Mouse (Mus musculus) liver, embryonic 14.5 days (tissue): Measurements from ENCODE around the gene Psors1c2. TPM values are rescaled to one million over a fixed set of nuclear protein-coding genes. Genes with fewer than 3 reads are reported as not detected.

Experiments
- ATAC-seq: fragments of 200-750 bp; cut with Nextera tagmentation; 2 replicates; pipeline ENCODE4 v1.8.0; 2017; ENCODE audit warnings: moderate number of reproducible peaks, mild to moderate bottlenecking, moderate library complexity; ENCODE audit not compliant: insufficient read depth
- DNase-seq, 3 experiments: peaks; one replicate each; pipeline ENCODE4 v3.0.0-alpha.2; 2012 to 2013; ENCODE audit warnings: low read depth in 3 of 3, low spot score in 3 of 3
- H3K27ac ChIP-seq: fragments of 300-500 bp; sonication (generic); 2 replicates; pipeline ENCODE4 v1.5.1; 2014; ENCODE audit warnings: moderate library complexity, mild to moderate bottlenecking, control low read depth, inconsistent platforms
- H3K27me3 ChIP-seq: fragments of 300-500 bp; sonication (generic); 2 replicates; pipeline ENCODE4 v1.6.1; 2014; ENCODE audit warnings: mild to moderate bottlenecking, low read length, moderate library complexity; ENCODE audit not compliant: control insufficient read depth, insufficient read depth
- H3K36me3 ChIP-seq: fragments of 300-500 bp; sonication (generic); replicated peaks from 2 replicates; pipeline ENCODE4 v1.6.1; 2014; ENCODE audit warnings: low read depth; ENCODE audit not compliant: control insufficient read depth, insufficient read depth
- H3K4me1 ChIP-seq, 2 experiments: fragments of 200-500 bp in 1 of 2; fragments of 300-500 bp in 1 of 2; sonication (generic) in 1 of 2; replicated peaks; 2 replicates each; pipeline ENCODE4 v1.6.1; 2012 to 2014; ENCODE audit warnings: antibody characterized with exemption in 1 of 2, inconsistent platforms in 1 of 2, low read length in 1 of 2; ENCODE audit not compliant: control insufficient read depth in 2 of 2, insufficient read depth in 2 of 2
- H3K4me2 ChIP-seq: fragments of 300-500 bp; sonication (generic); 2 replicates; pipeline ENCODE4 v1.6.1; 2014; ENCODE audit warnings: low read depth, mild to moderate bottlenecking, control low read depth, moderate library complexity
- H3K4me3 ChIP-seq, 2 experiments: fragments of 200-500 bp in 1 of 2; fragments of 300-500 bp in 1 of 2; sonication (generic) in 1 of 2; 2 replicates each; pipeline ENCODE4 v1.5.1; 2012 to 2014; ENCODE audit warnings: low read depth in 2 of 2, low read length in 2 of 2, mild to moderate bottlenecking in 2 of 2, control low read depth in 1 of 2, inconsistent platforms in 1 of 2, moderate library complexity in 1 of 2; ENCODE audit not compliant: insufficient read depth in 1 of 2
- H3K9ac ChIP-seq: fragments of 300-500 bp; sonication (generic); replicated peaks from 2 replicates; pipeline ENCODE4 v1.6.1; 2014; ENCODE audit warnings: mild to moderate bottlenecking, control low read depth, moderate library complexity
- H3K9me3 ChIP-seq: fragments of 300-500 bp; sonication (generic); 2 replicates; pipeline ENCODE4 v1.6.1; 2016; ENCODE audit warnings: low read length, mixed read lengths; ENCODE audit not compliant: control insufficient read depth
- CTCF ChIP-seq: IDR thresholded peaks from 2 replicates; pipeline ENCODE4 v1.5.1; 2016; ENCODE audit warnings: antibody characterized with exemption, low read depth, control low read depth
- EP300 ChIP-seq: IDR thresholded peaks from 2 replicates; pipeline ENCODE4 v1.6.1; 2016; ENCODE audit warnings: antibody characterized with exemption, low read depth
- WGBS: fragments of 180-500 bp; shearing (Covaris S2); extraction: QIAGEN DNeasy Blood & Tissue Kit; methylation state at CpG from one replicate; pipeline ENCODE4 v1.1.7; 2014; ENCODE audit not compliant: insufficient replicate concordance; 5-methylcytosine and 5-hydroxymethylcytosine counted together
- polyA plus RNA-seq, 2 experiments: library from polyadenylated mRNA; depleted of rRNA in 1 of 2; stranded (reverse) in 1 of 2; unstranded in 1 of 2; fragments of >200 nt; fragmentation: Nextera tagmentation in 1 of 2; extraction: Ambion mirVana in 1 of 2; gene quantifications; 2 replicates each; pipeline versions ENCODE4 v1.2.1 to v1.2.3; 2012 to 2014

Gene Psors1c2
- polyA plus RNA-seq, 2 experiments: 0.09 TPM; not detected in 1

DNA sequence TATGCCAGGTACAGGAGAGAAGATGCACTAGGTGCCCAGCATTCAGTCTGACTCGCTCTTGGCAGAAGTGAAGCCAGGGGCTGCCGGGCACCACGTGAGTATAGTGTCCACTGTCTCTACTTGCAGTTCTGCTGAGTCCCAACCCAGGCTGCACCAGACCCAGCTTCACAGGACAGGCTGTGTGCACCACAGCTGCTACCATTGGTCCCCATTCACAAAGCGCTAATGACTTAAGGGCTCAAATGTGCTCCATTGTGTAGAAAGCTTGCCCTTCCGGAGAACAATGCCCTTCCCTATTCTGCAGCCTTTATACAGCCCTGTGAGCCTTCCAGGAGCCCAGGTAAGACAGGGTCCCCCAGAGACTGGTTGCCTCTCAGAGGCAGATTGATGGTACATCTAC is 42.7 kb upstream of the Psors1c2 start:
- H3K9ac ChIP-seq: no peak overlapping the region
- DNase-seq: no peak
- TF ChIP-seq CTCF (no peak), EP300 (no peak)
- H3K27ac ChIP-seq: no peak overlapping the region
- H3K36me3 ChIP-seq: no peaks in the 10 kb centered on the region
- H3K27me3 ChIP-seq: no peaks in the 10 kb centered on the region
- H3K4me3 ChIP-seq: no peak overlapping the region
- no peak for ATAC-seq
- 0 out of 4 replicates have a peak, but pooled peaks cover 0 to 2% of the 10 kb centered on the region in 2 experiments for H3K4me1 ChIP-seq
- no peak overlapping the region for H3K4me2 ChIP-seq
- H3K9me3 ChIP-seq: no peaks in the 10 kb centered on the region
- WGBS: 56% methylated on average over 5 of the region's 5 CpGs

DNA sequence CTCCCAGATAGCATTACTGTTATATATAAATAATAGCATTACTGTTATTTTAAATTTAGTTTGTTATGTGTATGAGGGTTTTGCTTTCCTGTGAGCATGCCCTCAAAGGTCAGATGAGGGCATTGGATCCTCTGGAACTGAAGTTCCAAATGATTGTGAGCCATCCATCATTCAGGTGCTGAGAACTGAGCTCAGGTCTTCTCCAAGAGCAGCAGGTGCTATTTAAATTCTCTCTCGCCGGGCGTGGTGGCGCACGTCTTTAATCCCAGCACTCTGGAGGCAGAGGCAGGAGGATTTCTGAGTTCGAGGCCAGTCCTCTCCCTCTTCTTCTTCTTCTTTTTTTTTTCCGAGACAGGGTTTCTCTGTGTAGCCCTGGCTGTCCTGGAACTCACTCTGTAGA is 35.9 kb upstream of the Psors1c2 start:
- Histone ChIP-seq H3K9ac (no peak overlapping the region), H3K36me3 (no peaks in the 10 kb centered on the region), H3K27ac (no peak overlapping the region), H3K4me3 (no peak overlapping the region), H3K27me3 (no peaks in the 10 kb centered on the region), H3K9me3 (no peaks in the 10 kb centered on the region), H3K4me1 (no peaks in the 10 kb centered on the region), H3K4me2 (no peak overlapping the region)
- DNase-seq (no peak), ATAC-seq (no peak)
- WGBS: 83% methylated on average over 7 of the region's 7 CpGs
- TF ChIP-seq CTCF (no peak), EP300 (no peak)

DNA sequence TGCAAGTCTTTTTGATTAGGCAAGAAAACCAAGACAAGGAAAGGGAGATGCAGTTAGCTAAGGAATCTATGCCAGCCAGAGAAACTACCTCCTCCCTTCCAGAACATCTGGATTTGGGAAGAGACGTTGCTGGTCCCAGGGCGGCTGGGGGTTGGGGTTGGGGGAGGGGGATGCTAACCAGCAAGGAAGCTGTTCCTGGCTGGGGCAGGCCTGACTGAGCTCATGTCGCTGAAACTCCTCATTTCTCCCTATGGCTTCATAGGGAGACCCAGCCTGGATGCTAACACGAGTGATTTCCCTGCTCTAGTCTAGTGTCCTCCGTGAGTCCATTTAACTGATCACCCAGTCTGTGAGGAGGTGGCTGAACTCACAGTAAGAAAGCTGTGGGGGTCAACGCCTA is 30.8 kb upstream of the Psors1c2 start:
- 15% methylated on average over 6 of the region's 6 CpGs for WGBS
- no peak for TF ChIP-seq CTCF
- TF ChIP-seq EP300: no peak

DNA sequence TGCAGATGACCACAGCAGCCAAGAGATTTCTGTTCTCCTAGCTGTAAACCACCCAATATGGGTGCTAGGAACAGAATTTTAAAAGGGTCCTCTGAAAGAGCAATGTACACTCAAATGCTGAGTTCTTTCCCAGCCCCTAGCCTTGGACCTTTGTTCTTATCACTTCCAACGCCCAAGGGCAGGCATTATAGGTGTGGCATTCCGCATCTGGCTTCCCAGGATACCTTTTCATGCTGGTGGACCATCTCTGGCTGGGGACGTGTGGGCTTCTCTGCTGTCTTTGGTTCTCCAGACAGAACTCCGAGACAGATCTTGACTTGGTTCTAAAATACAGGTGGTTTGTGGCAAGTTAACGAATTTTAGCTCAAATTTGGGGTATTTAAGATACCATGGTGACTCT is 30.2 kb upstream of the Psors1c2 start:
- H3K4me1 ChIP-seq: no peaks in the 10 kb centered on the region
- H3K27ac ChIP-seq: no peak overlapping the region
- 40% methylated on average over 5 of the region's 5 CpGs for WGBS
- H3K9ac ChIP-seq: no peak overlapping the region
- no peaks in the 10 kb centered on the region for H3K36me3 ChIP-seq
- DNase-seq: no peak
- ATAC-seq: no peak
- H3K9me3 ChIP-seq: no peaks in the 10 kb centered on the region
- TF ChIP-seq CTCF: no peak
- no peak for TF ChIP-seq EP300
- no peak overlapping the region for H3K4me2 ChIP-seq
- peaks cover 10% of the 10 kb centered on the region for H3K27me3 ChIP-seq
- H3K4me3 ChIP-seq: no peak overlapping the region

More for the DNA sequence above, 30.8 kb upstream of the Psors1c2 start:
- ATAC-seq (no peak), DNase-seq (no peak)
- Histone ChIP-seq H3K9me3 (no peaks in the 10 kb centered on the region), H3K36me3 (no peaks in the 10 kb centered on the region), H3K4me2 (no peak overlapping the region), H3K27me3 (peaks cover 7% of the 10 kb centered on the region), H3K27ac (no peak overlapping the region), H3K4me3 (no peak overlapping the region), H3K9ac (no peak overlapping the region), H3K4me1 (no peaks in the 10 kb centered on the region)

DNA sequence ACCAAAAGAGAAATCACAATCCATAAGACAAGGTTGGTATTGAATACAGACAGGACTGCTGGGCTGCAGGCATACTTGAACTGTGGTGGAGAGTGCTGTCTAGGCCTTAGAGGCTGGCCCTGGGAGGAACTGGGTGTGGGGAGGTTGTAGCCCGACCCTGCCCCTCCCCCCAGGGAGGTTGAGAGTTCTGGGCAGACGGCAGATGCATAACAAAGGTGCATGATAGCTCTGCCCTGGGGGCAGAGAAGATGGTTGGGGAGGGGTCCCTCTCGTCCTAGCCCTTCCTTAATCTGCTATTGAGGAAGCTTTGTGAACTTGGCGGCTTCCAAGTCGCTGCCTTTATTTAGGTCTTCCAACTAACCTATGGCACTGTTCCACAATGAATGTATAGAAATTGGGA is 29.2 kb upstream of the Psors1c2 start:
- no peak overlapping the region for H3K27ac ChIP-seq
- TF ChIP-seq CTCF: no peak
- TF ChIP-seq EP300: no peak
- no peak overlapping the region for H3K4me3 ChIP-seq
- peaks cover 14% of the 10 kb centered on the region for H3K27me3 ChIP-seq
- no peak overlapping the region for H3K9ac ChIP-seq
- no peak for ATAC-seq
- H3K4me2 ChIP-seq: no peak overlapping the region
- no peaks in the 10 kb centered on the region for H3K4me1 ChIP-seq
- H3K9me3 ChIP-seq: no peaks in the 10 kb centered on the region
- no peak for DNase-seq
- H3K36me3 ChIP-seq: no peaks in the 10 kb centered on the region
- WGBS: 25% methylated on average over 5 of the region's 5 CpGs
